16 mouse cellular contexts compared by ENCODE assay signal in genomic region chr1:138846131-138846530, GRCm38 (mm10). TPM values are rescaled to one million over a fixed set of nuclear protein-coding genes. Genes with fewer than 3 reads are reported as not detected.
DNase-seq lines count a peak whose midpoint lies in the region; ATAC-seq lines count a peak whose summit lies in the region.
"Had no signal": no experiment of that assay in that cellular context is flagged by ENCODE, and none has a peak within 500 bp of the region (broad histone marks: within the 10 kb centered on the region; RNA-seq: fewer than 3 reads in every experiment).

No protein-coding gene starts in this region.

- ATAC-seq in hindbrain, embryonic 15.5 days (ENCODE audit: low FRiP score, low read depth): no peak
- no peak for ATAC-seq in midbrain, embryonic 14.5 days (ENCODE audit: low FRiP score, low TSS enrichment)
- ATAC-seq in frontal cortex, adult (ENCODE audit: low TSS enrichment): no peak
- ATAC-seq in erythroblast, adult 5-6 weeks (replicated peaks; ENCODE audit: low FRiP score, poor library complexity, severe bottlenecking): no peak
- ATAC-seq: CD4-positive, CD25-positive, alpha-beta regulatory T cell, adult 4 months had no signal

- H3K4me3 ChIP-seq in hindbrain, embryonic 15.5 days: peak overlapping the region; percentile 20
- H3K4me3 ChIP-seq in midbrain, embryonic 14.5 days (replicated peaks; ENCODE audit: low read depth, low read length): peak overlapping the region; percentile 47
- H3K4me3 ChIP-seq: embryonic facial prominence, embryonic 15.5 days had no signal

- DNase-seq in thymus, adult 18-20 months: peak; percentile 25 to 44
- DNase-seq in thymus, postnatal 10 days (ENCODE audit: low spot score in 2 of 2): no peak
- DNase-seq in midbrain, embryonic 14.5 days: peak; percentile 59
- DNase-seq in urinary bladder, postnatal 25 days (ENCODE audit: low spot score): no peak
- DNase-seq in cerebellum, postnatal 4 days (ENCODE audit: low spot score in 2 of 2): no peak
- DNase-seq: adrenal gland, postnatal 25 days; cerebellum, adult 18-20 months had no signal

- H3K27me3 ChIP-seq in hindbrain, embryonic 15.5 days: peaks cover 63% of the 10 kb centered on the region
- peaks cover 50% of the 10 kb centered on the region for H3K27me3 ChIP-seq in midbrain, embryonic 14.5 days (ENCODE audit: control insufficient read depth, insufficient read depth, low read length)

- H3K27ac ChIP-seq in hindbrain, embryonic 15.5 days (replicated peaks): 0 out of 2 replicates have a peak overlapping the region, but pooled peaks have one; percentile 12
- peak overlapping the region; percentile 97 for H3K27ac ChIP-seq in midbrain, embryonic 14.5 days (replicated peaks; ENCODE audit: low read depth, low read length)
- H3K27ac ChIP-seq: embryonic facial prominence, embryonic 15.5 days; macrophage had no signal

- peaks cover 41% of the 10 kb centered on the region for H3K4me1 ChIP-seq in hindbrain, embryonic 15.5 days (replicated peaks)
- H3K4me1 ChIP-seq in midbrain, embryonic 14.5 days (ENCODE audit: control insufficient read depth, insufficient read depth, low read length): peaks cover 15% of the 10 kb centered on the region

- H3K4me2 ChIP-seq in hindbrain, embryonic 15.5 days: peak overlapping the region; percentile 2; the same call in 1 of the 2 replicates
- H3K4me2 ChIP-seq in midbrain, embryonic 14.5 days (ENCODE audit: low read length): peak overlapping the region; percentile 63
- H3K4me2 ChIP-seq: embryonic facial prominence, embryonic 15.5 days; liver, embryonic 11.5 days had no signal

- no peak overlapping the region for H3K9ac ChIP-seq in hindbrain, embryonic 15.5 days
- H3K9ac ChIP-seq in midbrain, embryonic 14.5 days (replicated peaks; ENCODE audit: low read length): peak overlapping the region; percentile 93
- H3K9ac ChIP-seq: embryonic facial prominence, embryonic 15.5 days had no signal

- no peaks in the 10 kb centered on the region for H3K9me3 ChIP-seq in hindbrain, embryonic 15.5 days
- H3K9me3 ChIP-seq in midbrain, embryonic 14.5 days (ENCODE audit: control insufficient read depth, low read length): no peaks in the 10 kb centered on the region
- H3K9me3 ChIP-seq: embryonic facial prominence, embryonic 15.5 days had no signal

- H3K36me3 ChIP-seq in hindbrain, embryonic 15.5 days: no peaks in the 10 kb centered on the region; the same call in 1 of the 2 replicates
- peaks cover 1% of the 10 kb centered on the region; the same call in 1 of the 2 replicates for H3K36me3 ChIP-seq in midbrain, embryonic 14.5 days (ENCODE audit: control insufficient read depth, insufficient read depth, low read length)
- H3K36me3 ChIP-seq: embryonic facial prominence, embryonic 15.5 days had no signal

- WGBS in hindbrain, embryonic 15.5 days: 5% methylated on average over 12 of the region's 12 CpGs
- 3% methylated on average over 12 of the region's 12 CpGs for WGBS in midbrain, embryonic 14.5 days

RNA-seq across cellular contexts. Expression of gene Lhx9, which starts 2.2 kb away (rescaled TPM):
- polyA plus RNA-seq in hindbrain, embryonic 15.5 days (2015; fragmentation: Nextera tagmentation; extraction: Ambion mirVana): 15.9 and 64.3 TPM in 2 replicates
- polyA plus RNA-seq in midbrain, embryonic 14.5 days (2014; fragmentation: Nextera tagmentation; extraction: Ambion mirVana): 114 and 129 TPM in 2 replicates
- total RNA-seq in erythroblast, adult 5-6 weeks (2015; ENCODE audit: low replicate concordance): not detected in 2 replicates
- not detected in 2 replicates for total RNA-seq in erythroblast, adult 5-6 weeks (2017; ENCODE audit: low replicate concordance)
- total RNA-seq: adrenal gland, postnatal 25 days; hematopoietic stem cell, adult 5-6 weeks had no signal
- polyA plus RNA-seq: CD4-positive, CD25-positive, alpha-beta regulatory T cell, adult 4 months; large intestine, adult 2 months; macrophage had no signal

RNA-seq across cellular contexts. Expression of gene 2310009B15Rik, which starts 10.5 kb away (rescaled TPM):
- 30.7 and 38.8 TPM in 2 replicates for polyA plus RNA-seq in hindbrain, embryonic 15.5 days (2015; fragmentation: Nextera tagmentation; extraction: Ambion mirVana)
- 47.4 and 52.1 TPM in 2 replicates for polyA plus RNA-seq in midbrain, embryonic 14.5 days (2014; fragmentation: Nextera tagmentation; extraction: Ambion mirVana)
- 2.1 TPM in 1 of 2 replicates, not detected in the other for total RNA-seq in erythroblast, adult 5-6 weeks (2015; ENCODE audit: low replicate concordance)
- 6.4 and 8.5 TPM in 2 replicates for total RNA-seq in erythroblast, adult 5-6 weeks (2017; ENCODE audit: low replicate concordance)

Comparison
In these comparisons a context has a peak if more than half of its experiments do, and no peak if none do; other contexts are left out.
1. DNase-seq: peak in thymus, adult 18-20 months (2 of 2) and midbrain, embryonic 14.5 days (single experiment); none in thymus, postnatal 10 days (0 of 2), urinary bladder, postnatal 25 days (single experiment) and cerebellum, postnatal 4 days (0 of 2).